Comparison of ENCODE assay signal across 14 mouse cellular contexts in the genomic region with DNA sequence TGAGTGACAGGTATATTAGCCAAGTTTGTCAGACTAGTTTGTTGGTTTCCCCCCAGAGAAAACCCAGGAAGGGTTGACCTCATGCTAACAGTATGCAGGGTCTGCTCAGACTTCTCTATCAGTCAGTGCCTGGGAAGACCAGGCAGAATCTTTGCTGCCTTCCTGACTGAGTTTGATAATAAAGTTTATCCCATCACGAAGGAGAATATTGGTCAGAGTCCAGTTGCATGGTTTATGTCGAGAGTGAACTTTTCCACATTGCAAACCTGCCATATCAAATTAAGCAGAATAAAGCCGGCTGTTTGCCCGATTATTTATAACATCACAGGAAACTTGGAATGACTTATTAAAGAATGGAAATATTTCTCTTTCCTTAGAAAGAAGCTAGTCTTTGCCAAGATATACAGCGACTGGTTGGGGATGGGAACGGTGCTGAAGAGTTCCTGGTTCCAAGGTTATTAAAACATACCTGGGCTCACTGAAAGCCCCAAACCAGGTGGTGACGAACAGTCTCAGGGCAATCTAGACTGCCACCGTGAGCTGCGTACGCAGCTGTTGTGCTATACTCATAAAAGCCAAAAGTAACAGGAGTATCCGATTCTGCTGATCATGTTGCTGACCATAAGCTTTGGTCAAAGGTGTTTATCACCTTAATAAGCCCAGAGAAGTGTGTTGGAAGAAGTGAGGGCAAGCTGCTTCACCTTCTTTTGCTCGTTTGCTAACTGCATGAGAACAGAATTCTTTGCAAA.
DNase-seq lines count a peak whose midpoint lies in the region; ATAC-seq and TF ChIP-seq lines count a peak whose summit lies in the region.
"Had no signal": no experiment of that assay in that cellular context is flagged by ENCODE, and none has a peak within 500 bp of the region (broad histone marks: within the 10 kb centered on the region; RNA-seq: fewer than 3 reads in every experiment).

No protein-coding gene starts in this region.

- no peak overlapping the region for H3K9ac ChIP-seq in heart, embryonic 11.5 days (ENCODE audit: low read depth, low read length)
- H3K9ac ChIP-seq in lung, embryonic 14.5 days: no peak overlapping the region
- H3K9ac ChIP-seq: liver, embryonic 13.5 days had no signal

- no peaks in the 10 kb centered on the region for H3K9me3 ChIP-seq in heart, embryonic 11.5 days (replicated peaks; ENCODE audit: control insufficient read depth, low read length)
- H3K9me3 ChIP-seq in lung, embryonic 14.5 days (ENCODE audit: low read depth, low read length): no peaks in the 10 kb centered on the region
- H3K9me3 ChIP-seq: forebrain, embryonic 10.5 days; liver, embryonic 13.5 days had no signal

- H3K4me2 ChIP-seq in heart, embryonic 11.5 days: no peak overlapping the region
- no peak overlapping the region for H3K4me2 ChIP-seq in lung, embryonic 14.5 days
- H3K4me2 ChIP-seq: liver, embryonic 13.5 days had no signal

- no peak overlapping the region for H3K4me3 ChIP-seq in heart, embryonic 11.5 days (ENCODE audit: low read depth, low read length)
- no peak overlapping the region for H3K4me3 ChIP-seq in lung, embryonic 14.5 days (ENCODE audit: low read depth, low read length)
- H3K4me3 ChIP-seq: forebrain, embryonic 10.5 days; liver, embryonic 13.5 days had no signal

- no peak for DNase-seq in heart, adult 8-10 months (ENCODE audit: low spot score)
- peak; percentile 61 for DNase-seq in lung, embryonic 14.5 days
- DNase-seq in lung, postnatal 36 days: no peak
- peak; percentile 21 for DNase-seq in heart, postnatal 4 days
- DNase-seq in skeletal muscle tissue, adult 2 months (ENCODE audit: low read depth, low spot score): peak; percentile 32
- no peak for DNase-seq in thymus, adult 18-20 months
- DNase-seq: cerebellum, postnatal 36 days; liver, embryonic 13.5 days; right cerebral cortex, postnatal 14 days had no signal

- no peaks in the 10 kb centered on the region for H3K36me3 ChIP-seq in heart, embryonic 11.5 days (ENCODE audit: control insufficient read depth, insufficient read depth, low read length)
- no peaks in the 10 kb centered on the region for H3K36me3 ChIP-seq in lung, embryonic 14.5 days (ENCODE audit: insufficient read depth)
- H3K36me3 ChIP-seq: forebrain, embryonic 10.5 days; liver, embryonic 13.5 days had no signal

- H3K4me1 ChIP-seq in heart, embryonic 11.5 days (ENCODE audit: control insufficient read depth, insufficient read depth, low read length): 0 out of 2 replicates have a peak, but pooled peaks cover 2% of the 10 kb centered on the region
- no peaks in the 10 kb centered on the region for H3K4me1 ChIP-seq in lung, embryonic 14.5 days (ENCODE audit: insufficient read depth)
- H3K4me1 ChIP-seq: forebrain, embryonic 10.5 days; liver, embryonic 13.5 days had no signal

- TF ChIP-seq CTCF in lung, embryonic 14.5 days (IDR thresholded peaks at IDR 0.05; ENCODE audit: low read depth): no peak

- ATAC-seq in heart, embryonic 11.5 days (replicated peaks; ENCODE audit: insufficient number of reproducible peaks, low FRiP score, low TSS enrichment): 0 out of 2 replicates have a peak, but pooled peaks have one; percentile 10
- ATAC-seq in lung, embryonic 14.5 days (ENCODE audit: insufficient read depth): peak; percentile 56; the same call in 1 of the 2 replicates
- ATAC-seq: hindbrain, postnatal 0 days; Patski had no signal

- H3K27me3 ChIP-seq in heart, embryonic 11.5 days (ENCODE audit: control insufficient read depth, insufficient read depth, low read length): no peaks in the 10 kb centered on the region
- H3K27me3 ChIP-seq in lung, embryonic 14.5 days (ENCODE audit: insufficient read depth, low read length): no peaks in the 10 kb centered on the region
- H3K27me3 ChIP-seq: CH12.LX; liver, embryonic 13.5 days; Patski had no signal

- WGBS in heart, embryonic 11.5 days (ENCODE audit: insufficient replicate concordance): 69% methylated on average over 12 of the region's 12 CpGs
- 52% methylated on average over 12 of the region's 12 CpGs for WGBS in lung, embryonic 14.5 days

- H3K27ac ChIP-seq in heart, embryonic 11.5 days (ENCODE audit: low read depth, low read length): peak overlapping the region; percentile 64
- no peak overlapping the region for H3K27ac ChIP-seq in lung, embryonic 14.5 days (ENCODE audit: low read depth)
- H3K27ac ChIP-seq: forebrain, embryonic 10.5 days; hindbrain, postnatal 0 days; liver, embryonic 13.5 days had no signal

Comparison
In these comparisons a context has a peak if more than half of its experiments do, and no peak if none do; other contexts are left out.
1. DNase-seq: peak in lung, embryonic 14.5 days (single experiment), heart, postnatal 4 days (single experiment) and skeletal muscle tissue, adult 2 months (single experiment); none in heart, adult 8-10 months (single experiment), lung, postnatal 36 days (single experiment) and thymus, adult 18-20 months (0 of 2).